Comparison of ENCODE assay signal across 12 mouse cellular contexts in the genomic region with DNA sequence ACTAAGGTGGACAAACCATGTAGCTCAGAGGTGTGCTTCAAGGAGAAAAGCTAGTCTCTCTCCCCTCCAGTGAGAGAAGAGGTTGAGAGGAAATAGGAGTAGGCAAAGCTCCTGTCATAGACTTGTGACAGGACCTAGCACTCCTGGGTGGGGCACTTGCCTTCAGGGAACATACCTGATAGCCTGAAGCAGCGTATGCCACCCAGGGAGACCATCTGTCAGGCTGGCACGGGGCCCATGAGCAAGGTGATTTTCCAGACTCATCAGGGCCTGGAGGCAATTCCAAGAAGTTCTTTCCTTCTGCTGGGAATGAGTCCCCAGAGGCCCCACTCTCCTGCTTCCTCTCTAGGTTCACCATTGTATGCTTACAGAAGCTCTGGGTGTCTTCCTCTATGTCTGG. TPM values are rescaled to one million over a fixed set of nuclear protein-coding genes. Genes with fewer than 3 reads are reported as not detected.
DNase-seq lines count a peak whose midpoint lies in the region; ATAC-seq and TF ChIP-seq lines count a peak whose summit lies in the region.
"Had no signal": no experiment of that assay in that cellular context is flagged by ENCODE, and none has a peak within 500 bp of the region (broad histone marks: within the 10 kb centered on the region; RNA-seq: fewer than 3 reads in every experiment).

No protein-coding gene starts in this region.

- H3K4me1 ChIP-seq in heart, embryonic 10.5 days = peaks cover 38% of the 10 kb centered on the region
- H3K4me1 ChIP-seq in embryonic facial prominence, embryonic 15.5 days = peaks cover 29% of the 10 kb centered on the region
- peaks cover 6% of the 10 kb centered on the region for H3K4me1 ChIP-seq in midbrain, postnatal 0 days (ENCODE audit: insufficient read depth, low read length)
- H3K4me1 ChIP-seq in hindbrain, embryonic 14.5 days (replicated peaks; ENCODE audit: control insufficient read depth, insufficient read depth, low read length) = peaks cover 39% of the 10 kb centered on the region

- H3K4me2 ChIP-seq in embryonic facial prominence, embryonic 15.5 days (replicated peaks) = no peak overlapping the region
- H3K4me2 ChIP-seq in midbrain, postnatal 0 days (ENCODE audit: low read depth, low read length, poor library complexity, severe bottlenecking) = no peak overlapping the region
- no peak overlapping the region for H3K4me2 ChIP-seq in hindbrain, embryonic 14.5 days (replicated peaks)
- H3K4me2 ChIP-seq: neural tube, embryonic 12.5 days had no signal

- no peak for TF ChIP-seq CTCF in midbrain, postnatal 0 days (IDR thresholded peaks at IDR 0.05)

- no peak for ATAC-seq in embryonic facial prominence, embryonic 15.5 days (ENCODE audit: insufficient number of reproducible peaks, low FRiP score, low TSS enrichment, low read depth)
- no peak for ATAC-seq in midbrain, postnatal 0 days (ENCODE audit: low FRiP score)
- ATAC-seq in hindbrain, embryonic 14.5 days (ENCODE audit: low FRiP score) = no peak
- ATAC-seq: inflammation-experienced regulatory T-cells, adult 6 months had no signal

- H3K4me3 ChIP-seq in heart, embryonic 10.5 days = no peak overlapping the region
- no peak overlapping the region for H3K4me3 ChIP-seq in embryonic facial prominence, embryonic 15.5 days (replicated peaks)
- H3K4me3 ChIP-seq in midbrain, postnatal 0 days (ENCODE audit: low read depth, low read length) = no peak overlapping the region
- H3K4me3 ChIP-seq in hindbrain, embryonic 14.5 days (replicated peaks; ENCODE audit: low read length) = no peak overlapping the region
- H3K4me3 ChIP-seq: erythroblast, embryonic 14.5 days; neural tube, embryonic 12.5 days had no signal

- 63% methylated on average over 2 of the region's 2 CpGs for WGBS in heart, embryonic 10.5 days
- WGBS in embryonic facial prominence, embryonic 15.5 days = 41% methylated on average over 2 of the region's 2 CpGs
- 67% methylated on average over 2 of the region's 2 CpGs for WGBS in midbrain, postnatal 0 days
- WGBS in hindbrain, embryonic 14.5 days = 52% methylated on average over 2 of the region's 2 CpGs

- no peak overlapping the region for H3K9ac ChIP-seq in embryonic facial prominence, embryonic 15.5 days
- H3K9ac ChIP-seq in midbrain, postnatal 0 days (replicated peaks; ENCODE audit: low read length, poor library complexity, severe bottlenecking) = no peak overlapping the region
- no peak overlapping the region for H3K9ac ChIP-seq in hindbrain, embryonic 14.5 days
- H3K9ac ChIP-seq: neural tube, embryonic 12.5 days had no signal

- H3K27ac ChIP-seq in heart, embryonic 10.5 days = 0 out of 2 replicates have a peak overlapping the region, but pooled peaks have one; percentile 12
- H3K27ac ChIP-seq in embryonic facial prominence, embryonic 15.5 days (replicated peaks) = peak overlapping the region; percentile 35
- H3K27ac ChIP-seq in midbrain, postnatal 0 days (ENCODE audit: low read depth, low read length) = 0 out of 2 replicates have a peak overlapping the region, but pooled peaks have one; percentile 12
- H3K27ac ChIP-seq in hindbrain, embryonic 14.5 days = no peak overlapping the region
- H3K27ac ChIP-seq: neural tube, embryonic 12.5 days had no signal

- H3K9me3 ChIP-seq in heart, embryonic 10.5 days = no peaks in the 10 kb centered on the region
- no peaks in the 10 kb centered on the region for H3K9me3 ChIP-seq in embryonic facial prominence, embryonic 15.5 days (replicated peaks)
- no peaks in the 10 kb centered on the region for H3K9me3 ChIP-seq in midbrain, postnatal 0 days (ENCODE audit: low read length)
- H3K9me3 ChIP-seq in hindbrain, embryonic 14.5 days (ENCODE audit: control insufficient read depth, low read length) = no peaks in the 10 kb centered on the region
- H3K9me3 ChIP-seq: neural tube, embryonic 12.5 days had no signal

- peak; percentile 66 for DNase-seq in heart, embryonic 10.5 days (ENCODE audit: low spot score)
- DNase-seq in heart, postnatal 14 days = no peak
- DNase-seq in cerebellum, adult 18-20 months = peak; percentile 77 to 81
- no peak for DNase-seq in midbrain, postnatal 0 days (ENCODE audit: low spot score)
- DNase-seq in left cerebral cortex, adult 9 months (ENCODE audit: low spot score in 2 of 2) = no peak
- DNase-seq in embryo, embryonic 9.5 days (ENCODE audit: extremely low spot score) = no peak
- DNase-seq in hindbrain, embryonic 14.5 days (ENCODE audit: low spot score) = no peak
- DNase-seq: gastrocnemius, postnatal 36 days had no signal

- no peaks in the 10 kb centered on the region for H3K36me3 ChIP-seq in heart, embryonic 10.5 days
- H3K36me3 ChIP-seq in embryonic facial prominence, embryonic 15.5 days = no peaks in the 10 kb centered on the region
- no peaks in the 10 kb centered on the region for H3K36me3 ChIP-seq in midbrain, postnatal 0 days (ENCODE audit: insufficient read depth, low read length)
- H3K36me3 ChIP-seq in hindbrain, embryonic 14.5 days (replicated peaks; ENCODE audit: control insufficient read depth, insufficient read depth) = no peaks in the 10 kb centered on the region
- H3K36me3 ChIP-seq: neural tube, embryonic 12.5 days had no signal

- no peaks in the 10 kb centered on the region for H3K27me3 ChIP-seq in heart, embryonic 10.5 days (ENCODE audit: insufficient read depth, poor library complexity, severe bottlenecking)
- H3K27me3 ChIP-seq in embryonic facial prominence, embryonic 15.5 days = no peaks in the 10 kb centered on the region
- no peaks in the 10 kb centered on the region for H3K27me3 ChIP-seq in midbrain, postnatal 0 days (ENCODE audit: insufficient read depth, low read length)
- H3K27me3 ChIP-seq in hindbrain, embryonic 14.5 days (ENCODE audit: control insufficient read depth, insufficient read depth, low read length) = no peaks in the 10 kb centered on the region
- H3K27me3 ChIP-seq: neural tube, embryonic 12.5 days had no signal

- intact Hi-C loops in heart, postnatal 14 days (cut with DNase I) = loop anchor here (10.0 kb wide), 1 partner anchor 92 kb away; no protein-coding TSS in a partner anchor

RNA-seq across cellular contexts. Expression of a gene that starts 4.1 kb away (rescaled TPM):
- 65.1 and 65.8 TPM in 2 replicates for polyA plus RNA-seq in heart, embryonic 10.5 days (2016; fragmentation: Nextera tagmentation; extraction: Ambion mirVana)
- total RNA-seq in heart, postnatal 14 days (2021) = 10 to 100 TPM; 54.6 to 61.7 TPM
- 56.7 and 57.7 TPM in 2 replicates for polyA plus RNA-seq in embryonic facial prominence, embryonic 15.5 days (2015; fragmentation: Nextera tagmentation; extraction: Ambion mirVana)
- 157 and 184 TPM in 2 replicates for total RNA-seq in midbrain, postnatal 0 days (2014; rRNA removed)
- polyA plus RNA-seq in midbrain, postnatal 0 days (2015; fragmentation: Nextera tagmentation; extraction: Ambion mirVana) = 65.7 and 70.6 TPM in 2 replicates
- 118 and 139 TPM in 2 replicates for polyA plus RNA-seq in hindbrain, embryonic 14.5 days (2014; fragmentation: Nextera tagmentation; extraction: Ambion mirVana)

Comparison
In these comparisons a context has a peak if more than half of its experiments do, and no peak if none do; other contexts are left out.
1. DNase-seq: peak in heart, embryonic 10.5 days (single experiment) and cerebellum, adult 18-20 months (2 of 2); none in heart, postnatal 14 days (0 of 2), midbrain, postnatal 0 days (single experiment), left cerebral cortex, adult 9 months (0 of 2), embryo, embryonic 9.5 days (single experiment) and hindbrain, embryonic 14.5 days (single experiment).